Mouse (Mus musculus) bone marrow, adult 2 months (tissue): ENCODE data around the gene Cdv3. TPM values are rescaled to one million over a fixed set of nuclear protein-coding genes. Genes with fewer than 3 reads are reported as not detected.

ENCODE experiments used
- H3K27ac ChIP-seq: fragments of 200-500 bp; 2 replicates; pipeline ENCODE4 v1.5.1; 2012; ENCODE audit warnings: low read depth, mild to moderate bottlenecking, control low read depth, inconsistent platforms, low read length; ENCODE audit not compliant: control insufficient read depth, poor library complexity, insufficient read depth
- H3K4me1 ChIP-seq: fragments of 200-500 bp; 2 replicates; pipeline ENCODE4 v1.6.1; 2011; ENCODE audit warnings: low read length; ENCODE audit not compliant: control insufficient read depth, insufficient read depth
- H3K4me3 ChIP-seq: fragments of 200-500 bp; replicated peaks from 2 replicates; pipeline ENCODE3; 2011; ENCODE audit warnings: mild to moderate bottlenecking, low read depth, low read length, control low read depth; ENCODE audit not compliant: control insufficient read depth
- CTCF ChIP-seq: fragments of 200-500 bp; IDR thresholded peaks from 2 replicates; pipeline ENCODE4 v1.5.1; 2011; ENCODE audit warnings: low read length, control low read depth; ENCODE audit not compliant: control insufficient read depth, insufficient read depth
- POLR2A ChIP-seq: fragments of 200-500 bp; IDR thresholded peaks from 2 replicates; pipeline ENCODE4 v1.6.1; 2011; ENCODE audit warnings: low read depth, mild to moderate bottlenecking, control low read depth, low read length, borderline replicate concordance; ENCODE audit not compliant: control insufficient read depth
- WGBS: fragments of 180-500 bp; shearing (Covaris S2); methylation state at CpG from one replicate; pipeline ENCODE4 v1.1.7; 2018; 5-methylcytosine and 5-hydroxymethylcytosine counted together
- polyA plus RNA-seq: library from polyadenylated mRNA; stranded (reverse); fragments of >200 nt; gene quantifications from 2 replicates; pipeline ENCODE4 v1.2.4, GENCODE M21; 2011; ENCODE audit warnings: low replicate concordance; ENCODE audit not compliant: missing spikeins, insufficient read depth, insufficient read length

Cdv3 gene
- polyA plus RNA-seq: 47.9 and 78.8 TPM in 2 replicates

DNA sequence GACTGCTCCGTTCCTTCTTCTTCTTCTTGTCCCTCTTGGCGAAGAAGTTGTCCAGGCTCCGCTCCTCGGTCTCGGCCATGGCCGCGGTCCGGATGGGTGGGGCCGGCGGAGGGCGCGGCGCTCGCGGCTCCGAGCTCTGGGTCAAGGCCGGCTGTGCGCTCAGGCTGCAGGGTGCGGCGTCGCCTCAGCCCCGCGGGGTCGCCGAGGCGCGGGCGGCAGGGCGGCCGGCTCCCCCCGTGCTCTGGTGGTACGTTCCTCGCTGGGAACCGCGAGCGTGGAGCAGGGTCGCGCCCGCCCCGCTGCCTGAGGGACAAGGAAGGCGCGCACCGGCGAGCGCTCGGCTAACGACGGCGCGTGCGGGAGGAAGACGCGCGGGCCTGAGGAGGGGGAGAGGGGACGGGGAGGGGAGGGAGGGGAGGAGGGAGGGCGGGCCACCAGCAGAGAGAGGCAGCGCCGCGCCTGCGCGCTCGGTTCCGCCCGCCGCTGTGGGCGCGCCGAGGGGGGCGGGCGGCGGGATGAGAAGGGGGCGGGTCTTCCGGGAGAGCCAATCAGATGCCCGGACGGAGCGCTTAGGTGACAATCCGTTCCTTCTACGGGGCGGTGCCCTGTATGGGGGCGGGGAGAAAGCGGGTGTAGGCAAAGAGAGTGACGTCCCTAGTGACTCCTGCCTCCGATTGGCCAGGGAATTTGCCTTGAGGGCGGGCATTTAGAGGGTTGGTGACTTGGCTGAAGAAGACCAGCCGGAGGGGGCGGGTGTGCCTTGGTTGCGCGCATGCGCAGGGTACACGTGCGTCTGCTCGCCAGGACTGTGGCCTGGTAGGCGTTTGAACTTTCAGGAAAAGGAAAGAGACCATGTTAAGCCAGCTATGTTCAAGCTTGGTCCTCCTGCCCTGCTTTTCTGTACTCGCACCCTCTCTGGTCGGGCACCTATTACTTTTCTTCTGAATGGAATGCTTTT lies at the start of gene Cdv3:
TSS of gene Cdv3 (minus strand) at position 551 of the 958 bp plus-strand sequence.
- H3K4me1 ChIP-seq: no peaks in the 10 kb centered on the region; the same call in 1 of the 2 replicates
- WGBS: 5% methylated on average over 91 of the region's 95 CpGs
- TF ChIP-seq POLR2A (peak; percentile 25; the same call in 1 of the 2 replicates), CTCF (no peak)
- H3K27ac ChIP-seq: peak within 1 kb of the TSS; percentile 99
- H3K4me3 ChIP-seq: peak within 1 kb of the TSS; percentile 87

DNA sequence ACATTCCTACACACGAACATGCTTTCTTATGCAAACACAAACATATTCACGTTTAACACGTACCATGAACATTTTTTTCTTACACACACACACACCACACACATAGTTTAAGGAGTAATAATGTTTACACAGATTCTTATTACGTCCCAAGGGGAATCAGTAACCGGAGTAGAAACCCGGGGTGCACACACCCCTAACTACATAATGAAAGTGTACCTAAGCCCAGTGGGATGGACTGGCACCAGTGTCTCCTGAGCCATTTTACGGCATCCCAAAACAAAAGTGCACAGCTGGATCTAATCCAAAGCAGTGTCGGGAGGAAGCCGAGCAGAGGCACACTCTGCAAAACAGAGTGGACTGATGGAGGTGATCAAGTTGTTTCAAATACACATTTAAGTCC lies 47.8 kb upstream of the Cdv3 start:
- no peak overlapping the region for H3K27ac ChIP-seq
- whole genome bisulfite sequencing: 78% methylated on average over 9 of the region's 9 CpGs
- TF ChIP-seq CTCF (no peak), POLR2A (no peak)
- H3K4me3 ChIP-seq: no peak overlapping the region
- H3K4me1 ChIP-seq: no peaks in the 10 kb centered on the region

DNA sequence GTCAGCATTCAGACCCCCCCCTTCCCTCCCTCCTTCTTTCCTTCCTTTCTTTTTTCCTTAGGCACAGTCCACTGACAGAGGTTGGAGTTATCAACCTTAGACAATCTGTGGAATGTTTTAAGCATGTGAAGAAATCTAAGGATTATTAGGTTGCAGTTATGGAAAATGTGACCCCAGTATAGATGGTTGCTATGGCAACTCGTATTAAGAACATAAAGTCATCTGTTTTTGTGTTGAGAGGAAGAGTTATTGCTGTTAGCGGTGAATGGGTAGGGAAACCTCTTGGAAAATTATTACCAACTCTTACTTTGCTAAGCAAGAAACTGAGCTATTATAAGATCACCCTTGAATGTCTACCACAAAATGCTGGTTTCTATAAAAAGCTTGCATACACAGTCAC lies 43.5 kb upstream of the Cdv3 start:
- no peaks in the 10 kb centered on the region for H3K4me1 ChIP-seq
- no peak overlapping the region for H3K4me3 ChIP-seq
- WGBS: 77% methylated on average over 2 of the region's 2 CpGs
- H3K27ac ChIP-seq: no peak overlapping the region
- no peak for TF ChIP-seq POLR2A
- no peak for TF ChIP-seq CTCF

DNA sequence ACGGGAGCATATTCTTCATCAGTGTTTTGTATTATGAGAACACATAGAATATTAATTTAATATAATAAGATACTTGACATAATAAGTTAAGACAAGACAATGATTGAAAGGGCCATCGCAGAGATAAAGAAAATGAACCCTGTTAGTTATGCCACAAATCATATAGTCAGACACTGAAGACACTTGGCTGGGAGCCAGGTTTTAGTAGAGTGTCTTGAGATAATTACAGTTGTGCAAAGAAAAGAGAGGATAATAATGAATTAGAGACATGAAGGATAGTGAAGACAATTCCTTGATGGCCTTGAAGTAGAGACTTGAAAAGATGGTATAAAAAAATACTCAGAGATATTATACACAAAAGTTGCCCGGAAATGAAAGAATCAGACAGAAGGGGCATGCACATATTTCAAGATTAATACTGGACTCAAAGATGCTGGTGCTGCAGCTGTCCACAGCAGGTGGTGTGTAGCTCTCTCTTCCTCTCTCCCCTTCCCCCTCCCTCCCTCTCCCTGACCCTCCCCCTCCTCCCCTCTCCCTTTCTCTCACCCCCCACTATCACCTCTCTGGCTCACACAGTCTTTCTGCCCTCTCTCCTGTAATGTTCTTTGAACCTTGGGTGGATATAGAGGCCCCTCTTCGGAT lies 42.6 kb upstream of the Cdv3 start:
- Histone ChIP-seq H3K27ac (no peak overlapping the region), H3K4me1 (no peaks in the 10 kb centered on the region), H3K4me3 (no peak overlapping the region)
- TF ChIP-seq CTCF (no peak), POLR2A (no peak)
- 75% methylated on average over 4 of the region's 4 CpGs for WGBS

DNA sequence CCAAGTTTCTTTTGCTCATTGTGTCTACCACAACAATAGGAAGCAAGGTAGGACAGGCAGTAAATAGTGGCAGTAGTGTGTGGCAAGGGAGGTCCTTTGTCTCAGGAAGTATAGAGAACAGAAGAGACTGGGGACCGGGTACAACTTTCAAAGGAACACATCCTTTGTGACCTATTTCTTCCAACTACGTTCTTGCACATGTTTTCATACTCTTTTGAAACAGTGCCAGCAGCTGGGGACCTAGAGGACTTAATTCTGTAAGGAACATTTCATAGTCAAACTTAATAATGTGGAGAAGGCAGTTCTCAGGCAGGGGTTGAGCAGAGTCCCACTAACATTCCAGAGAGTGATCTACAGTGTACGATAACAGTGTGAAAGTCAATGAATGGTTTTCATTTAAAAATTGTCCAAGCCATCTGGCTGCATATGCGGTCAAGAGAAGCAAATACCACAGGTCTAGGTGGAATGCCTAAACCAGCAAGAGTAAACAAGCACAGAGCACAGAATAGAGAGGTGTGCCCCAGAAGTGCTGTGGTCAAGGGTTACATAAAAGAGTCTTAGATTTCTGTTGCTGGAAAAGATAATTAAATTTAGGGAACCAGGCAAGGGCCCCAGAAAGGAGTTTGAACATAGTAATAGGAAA lies 37.8 kb upstream of the Cdv3 start:
- no peak for TF ChIP-seq CTCF
- TF ChIP-seq POLR2A: no peak
- Histone ChIP-seq H3K4me1 (no peaks in the 10 kb centered on the region), H3K4me3 (no peak overlapping the region), H3K27ac (no peak overlapping the region)
- 70% methylated on average over 4 of the region's 4 CpGs for WGBS

DNA sequence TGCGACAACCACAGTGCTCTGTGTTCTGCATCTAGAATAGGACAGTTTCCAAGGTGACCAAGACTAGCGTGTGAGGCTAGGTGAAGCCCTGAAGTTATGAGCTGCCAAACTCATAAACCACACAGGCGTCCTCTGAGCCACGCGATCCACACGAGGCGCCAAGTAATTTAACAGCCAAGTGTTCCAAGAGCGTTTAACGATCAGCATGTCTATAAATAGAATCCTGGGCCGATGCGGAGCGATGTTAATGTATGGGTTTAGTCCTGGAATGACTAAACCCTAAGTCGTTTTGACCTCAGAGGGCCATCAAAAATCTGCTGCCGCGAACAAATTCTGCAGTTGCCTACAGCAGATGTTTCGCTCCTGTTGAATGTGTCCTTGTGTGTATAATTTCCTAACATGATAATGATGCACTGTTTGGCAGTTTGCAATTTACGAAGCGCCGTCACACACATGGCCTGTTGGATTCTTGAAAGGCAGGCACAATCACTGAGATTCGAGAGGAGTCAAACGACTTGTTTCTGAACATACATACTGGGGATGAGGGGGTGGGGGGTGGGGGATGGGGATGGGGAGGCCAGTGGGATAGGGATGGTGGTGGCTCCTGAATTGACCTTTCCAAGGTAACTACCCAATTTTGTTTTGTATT lies 33.0 kb upstream of the Cdv3 start:
- H3K4me3 ChIP-seq: no peak overlapping the region
- WGBS: 90% methylated on average over 21 of the region's 21 CpGs
- no peaks in the 10 kb centered on the region for H3K4me1 ChIP-seq
- no peak for TF ChIP-seq CTCF
- TF ChIP-seq POLR2A: no peak
- H3K27ac ChIP-seq: no peak overlapping the region

DNA sequence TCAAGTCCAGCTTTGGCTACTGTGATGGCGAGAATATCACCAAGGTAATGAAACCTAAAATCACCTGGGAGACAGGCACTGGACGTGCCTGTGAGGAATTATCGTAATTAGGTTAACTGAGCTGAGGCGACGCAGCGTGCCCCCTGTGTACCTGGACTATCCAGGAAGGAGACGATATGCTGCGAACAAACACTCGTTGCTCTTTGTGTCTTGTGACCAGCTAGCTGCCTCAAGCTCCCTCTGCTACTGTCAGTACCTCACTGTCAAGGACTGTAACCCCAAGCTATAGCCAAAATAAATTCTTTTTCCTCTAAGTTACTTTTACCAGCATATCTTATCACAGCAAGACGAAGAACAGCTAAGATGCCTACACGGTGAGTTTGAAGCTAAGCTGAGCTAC lies 27.6 kb upstream of the Cdv3 start:
- 90% methylated on average over 11 of the region's 11 CpGs for WGBS
- no peak overlapping the region for H3K27ac ChIP-seq

More for the DNA sequence above, 27.6 kb upstream of the Cdv3 start:
- TF ChIP-seq CTCF (no peak), POLR2A (no peak)
- Histone ChIP-seq H3K4me3 (no peak overlapping the region), H3K4me1 (peaks cover 3% of the 10 kb centered on the region)
